Mouse (Mus musculus) heart, postnatal 0 days (tissue): ENCODE data around the gene Gm10490.

ENCODE experiments used
- CTCF ChIP-seq: IDR thresholded peaks from 2 replicates; pipeline ENCODE4 v1.5.1; 2016; ENCODE audit warnings: antibody characterized with exemption, control low read depth, low read depth
- EP300 ChIP-seq: IDR thresholded peaks from 2 replicates; pipeline ENCODE4 v1.6.1; 2016; ENCODE audit warnings: antibody characterized with exemption, low read depth

DNA sequence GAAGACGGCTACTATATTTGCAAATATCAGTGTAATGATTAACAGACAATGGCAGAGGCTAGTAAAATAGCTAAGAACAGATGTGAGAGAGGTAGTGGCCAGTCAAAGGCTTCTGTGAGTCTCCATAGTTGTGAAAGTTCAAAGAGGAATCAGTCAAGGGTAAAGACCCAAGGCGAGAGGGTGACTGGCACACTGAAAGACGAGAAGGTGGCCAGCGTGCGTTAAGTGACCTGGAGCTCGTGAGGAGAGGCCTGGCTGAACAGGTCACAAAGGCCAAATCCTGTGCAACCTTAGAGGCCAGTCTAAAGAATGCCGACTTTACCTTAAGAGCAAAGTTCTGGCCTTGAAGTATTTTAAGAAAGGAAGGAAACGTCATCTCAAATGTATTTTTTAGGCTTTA, 36.3 kb downstream of the Gm10490 start:
- TF ChIP-seq CTCF (no peak), EP300 (no peak)
